Mouse (Mus musculus): Measurements from ENCODE around the gene Dbr1.

DNA sequence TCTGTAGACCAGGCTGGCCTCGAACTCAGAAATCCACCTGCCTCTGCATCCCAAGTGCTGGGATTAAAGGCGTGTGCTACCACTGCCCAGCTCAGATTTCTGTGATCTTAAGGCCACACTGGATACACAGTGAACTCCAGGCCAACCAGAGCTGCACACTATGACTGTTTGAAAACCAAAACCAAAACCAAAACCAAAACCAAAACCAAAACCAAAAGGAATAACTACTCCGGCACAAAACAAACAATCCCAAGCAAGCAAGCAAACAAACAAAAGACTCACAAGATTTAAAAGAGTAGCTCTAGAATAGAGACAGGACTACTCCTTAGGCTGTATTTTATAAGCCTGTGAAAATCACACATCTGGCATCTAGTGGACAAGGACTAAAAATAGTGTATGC is 15.2 kb upstream of the Dbr1 start:
- TF ChIP-seq CTCF (conservative IDR thresholded peaks at IDR 0.05; ENCODE audit: insufficient read depth, insufficient read length, low read depth, low read length) (no peak), POLR2A (IDR thresholded peaks at IDR 0.05; ENCODE audit: low read depth, low read length) (no peak)
